Mouse (Mus musculus): ENCODE data around the gene Tshz2. TPM values are rescaled to one million over a fixed set of nuclear protein-coding genes. Genes with fewer than 3 reads are reported as not detected.
A peak's percentile ranks its signal among the peaks of the same experiment; 100 is the strongest.

The Tshz2 gene
- total RNA-seq, 2 experiments from 2014 or later: 39.5 to 51.4 TPM

DNA sequence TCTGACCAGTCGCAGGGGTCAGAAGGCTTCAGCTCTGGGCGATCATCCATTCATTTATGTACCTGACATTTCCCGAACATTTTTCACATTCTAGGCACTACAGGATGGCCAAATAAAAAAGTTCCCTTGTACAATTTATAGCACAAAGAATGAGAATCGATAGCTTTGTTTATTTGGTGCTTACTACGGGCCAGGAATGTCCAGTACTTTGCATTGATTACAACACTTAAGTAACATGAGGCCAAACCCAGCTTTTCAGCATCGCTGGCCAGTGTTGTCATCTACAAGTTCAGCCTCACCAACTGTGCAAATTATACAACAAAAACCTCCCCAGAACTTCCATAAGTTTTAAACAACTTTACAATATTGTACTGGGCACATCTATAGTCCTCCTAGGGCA, 315.3 kb downstream of the Tshz2 start:
- no peak for DNase-seq

DNA sequence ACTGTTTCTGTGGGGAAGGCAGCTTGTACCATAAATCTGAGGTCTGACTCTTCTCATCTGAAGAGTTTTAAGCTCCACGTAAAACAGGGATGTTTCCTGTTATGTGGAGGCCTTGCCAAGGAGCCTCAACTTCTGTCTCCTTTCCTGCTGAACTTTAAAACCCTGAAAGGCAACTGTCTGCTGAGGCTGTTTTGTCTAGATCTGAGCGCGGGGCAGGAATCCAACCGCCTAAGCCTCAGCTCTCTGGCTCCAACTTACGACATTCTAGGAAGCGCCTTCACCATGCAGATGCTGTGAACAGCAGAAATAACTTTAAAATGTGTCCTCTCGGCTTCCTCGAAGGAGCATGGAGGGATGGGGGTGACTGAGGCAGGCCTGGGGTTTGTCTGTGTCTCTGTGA, 318.2 kb downstream of the Tshz2 start:
- no peak for DNase-seq

DNA sequence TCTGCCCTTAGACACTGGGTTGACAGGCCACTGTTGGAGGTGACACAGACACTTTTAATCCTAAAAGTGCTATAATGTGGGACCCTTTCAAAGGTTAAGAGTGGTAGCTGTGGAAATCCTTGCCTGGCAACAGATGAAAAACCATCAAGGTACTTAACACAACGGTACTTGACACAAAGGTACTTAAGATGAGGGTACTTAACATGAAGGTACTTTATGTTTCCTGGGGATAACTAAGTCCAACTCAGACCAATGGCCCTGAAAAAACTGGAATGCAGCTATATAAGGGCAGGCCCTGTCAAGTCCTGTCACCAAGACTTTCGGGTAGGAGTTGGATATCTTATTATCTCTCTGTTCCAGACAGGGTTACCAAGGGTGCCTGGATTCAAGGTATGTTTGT, 320.2 kb downstream of the Tshz2 start:
- DNase-seq: no peak

DNA sequence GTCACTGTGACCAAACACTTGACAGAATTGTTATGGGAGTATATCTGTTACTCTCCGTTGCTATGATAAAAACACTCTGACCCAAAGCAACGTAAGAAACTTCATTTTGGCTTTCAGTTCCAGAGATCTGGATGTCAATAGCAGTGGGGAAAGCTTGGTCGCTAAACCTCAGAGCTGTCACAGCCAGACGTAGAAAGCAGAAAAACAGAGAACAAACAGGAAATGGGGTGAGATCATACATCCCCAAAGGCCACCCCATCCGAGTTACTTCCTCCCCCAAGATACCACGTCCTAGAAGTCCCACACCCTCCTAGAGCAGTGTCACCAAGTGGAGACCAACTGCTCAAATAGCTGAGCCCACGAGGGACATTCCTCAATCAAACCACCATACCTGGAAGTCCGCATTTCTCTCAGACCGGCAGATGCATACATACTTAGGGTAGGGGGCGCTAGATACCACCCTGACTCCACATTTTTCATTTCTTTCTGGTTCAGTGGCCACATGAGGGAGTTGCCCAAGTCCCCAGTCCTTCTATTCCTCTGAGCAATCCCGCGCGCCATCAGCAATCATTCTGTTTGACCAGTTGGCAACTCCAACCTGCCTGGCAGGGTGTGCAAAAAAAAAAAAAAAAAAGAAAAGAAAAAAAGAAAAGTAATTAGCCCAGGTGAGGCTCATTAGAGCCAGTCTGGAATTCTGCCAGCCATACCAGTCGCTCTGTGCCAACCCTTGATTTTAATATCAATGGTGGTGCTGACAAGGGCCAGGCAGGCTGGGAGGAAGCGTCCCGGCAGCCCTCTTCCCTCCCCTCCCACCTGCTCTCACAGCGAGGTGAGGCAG, 326.1 kb downstream of the Tshz2 start:
- no peak for DNase-seq

DNA sequence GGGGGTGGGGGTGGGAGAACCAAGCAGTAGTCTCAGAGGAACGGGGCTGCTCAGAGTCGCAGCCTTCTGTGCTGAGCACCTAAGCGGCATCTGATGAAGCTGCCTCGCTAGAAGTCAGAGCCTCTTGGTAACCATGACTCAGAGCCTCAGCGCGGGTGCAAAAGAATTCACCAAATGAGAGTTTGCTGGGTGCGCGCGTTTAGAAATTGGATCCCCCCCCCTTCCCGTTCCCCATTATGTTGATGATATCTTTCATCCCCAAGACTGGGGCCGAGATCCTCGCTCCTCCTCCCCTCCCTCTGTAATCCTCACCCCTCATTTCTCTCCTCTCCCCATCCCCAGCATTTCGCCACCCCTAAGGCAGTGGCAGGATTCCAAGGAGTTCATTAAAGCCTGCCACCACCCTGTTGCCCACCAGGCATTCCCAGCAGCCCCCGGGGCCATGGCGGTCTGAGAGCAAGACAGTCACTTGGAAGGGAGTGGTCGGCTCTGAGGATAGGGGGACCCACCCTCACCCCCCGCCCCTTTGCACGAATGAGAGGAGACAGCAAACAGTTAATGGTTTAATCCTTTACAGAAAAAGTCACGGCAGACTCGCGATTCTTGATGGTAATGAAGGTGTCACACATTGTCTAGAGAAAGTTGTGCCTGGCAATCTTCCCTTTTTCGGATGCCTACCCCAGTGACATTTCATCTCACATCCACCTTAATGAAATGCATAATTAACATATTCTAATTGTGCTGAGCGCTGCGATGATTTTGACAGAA, 328.8 kb downstream of the Tshz2 start:
- no peak for DNase-seq

DNA sequence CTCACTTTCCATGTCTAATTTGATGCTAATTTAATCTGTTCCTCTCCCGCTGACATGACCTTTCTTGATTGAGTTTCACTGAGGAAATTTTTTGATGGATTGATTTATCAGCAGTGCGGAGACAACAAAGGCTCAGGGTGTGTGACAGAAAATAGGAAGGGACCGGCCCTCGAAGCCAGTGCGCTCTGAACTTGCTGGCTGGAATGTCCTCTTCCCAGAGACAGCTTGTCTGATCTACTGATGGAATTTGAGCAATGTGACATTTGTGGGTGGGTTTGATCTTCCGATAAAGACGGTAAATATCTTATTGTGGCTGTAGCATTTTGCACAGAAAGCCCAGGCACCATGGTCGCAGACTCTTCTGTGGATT, 329.4 kb downstream of the Tshz2 start:
- no peak for DNase-seq

DNA sequence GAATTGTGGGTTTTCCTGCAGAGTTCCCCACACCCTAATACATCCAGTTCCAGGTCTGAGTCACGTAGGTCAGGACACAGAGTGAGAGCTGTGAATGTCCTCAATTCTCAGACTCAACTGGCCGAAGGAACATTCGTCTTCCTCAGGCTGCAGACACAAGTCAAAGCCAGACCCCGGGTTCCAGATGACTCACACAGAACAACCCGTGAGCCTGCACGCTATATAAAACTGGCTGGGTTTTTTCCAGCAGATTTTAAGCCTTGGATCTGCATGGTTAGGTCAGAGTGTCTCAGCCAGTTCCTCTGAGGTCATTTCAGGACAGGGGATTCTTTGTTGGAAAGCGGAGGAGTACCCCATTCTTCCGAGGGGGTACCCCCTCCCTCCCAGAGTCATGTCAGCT, 330.0 kb downstream of the Tshz2 start:
- DNase-seq: peak; percentile 35 to 58

DNA sequence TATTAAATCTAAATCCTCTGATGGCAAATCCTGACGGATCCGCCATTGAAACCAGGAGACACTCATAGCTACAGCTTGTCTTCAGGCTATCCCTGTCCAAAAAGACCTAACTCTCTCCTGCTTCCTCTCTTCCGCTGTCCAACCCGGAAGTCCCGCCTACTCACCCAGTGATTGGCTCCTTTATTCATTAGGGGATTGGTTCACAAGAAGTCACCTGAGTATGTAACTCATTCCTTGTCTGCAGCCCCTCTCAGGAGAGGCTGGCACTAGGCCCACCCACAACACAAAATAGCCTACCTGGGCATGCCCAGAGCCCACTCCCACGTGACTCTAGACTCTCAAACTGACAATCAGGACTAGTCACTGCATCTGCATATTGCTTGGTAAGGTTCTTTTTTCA, 337.7 kb downstream of the Tshz2 start:
- no peak for DNase-seq

DNA sequence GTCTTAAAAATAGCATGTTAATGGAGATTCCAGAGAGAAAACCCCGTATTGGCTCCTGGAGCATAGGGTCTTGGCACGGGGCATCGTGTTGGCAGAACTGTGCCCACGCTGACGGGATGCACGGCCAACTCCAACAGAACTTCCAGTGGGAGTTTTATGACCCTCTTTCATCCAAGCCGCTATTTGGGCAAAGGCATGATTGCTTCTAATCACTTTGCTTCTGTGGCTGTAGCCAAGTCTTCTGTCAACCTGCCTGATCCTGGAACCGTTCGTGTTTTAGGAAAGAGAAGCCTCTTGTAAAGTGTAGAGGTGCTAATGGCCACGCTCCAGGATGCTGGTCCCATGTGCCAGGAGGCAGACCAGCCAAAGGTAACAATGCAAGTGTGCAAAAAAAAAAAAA, 350.1 kb downstream of the Tshz2 start:
- DNase-seq: no peak

DNA sequence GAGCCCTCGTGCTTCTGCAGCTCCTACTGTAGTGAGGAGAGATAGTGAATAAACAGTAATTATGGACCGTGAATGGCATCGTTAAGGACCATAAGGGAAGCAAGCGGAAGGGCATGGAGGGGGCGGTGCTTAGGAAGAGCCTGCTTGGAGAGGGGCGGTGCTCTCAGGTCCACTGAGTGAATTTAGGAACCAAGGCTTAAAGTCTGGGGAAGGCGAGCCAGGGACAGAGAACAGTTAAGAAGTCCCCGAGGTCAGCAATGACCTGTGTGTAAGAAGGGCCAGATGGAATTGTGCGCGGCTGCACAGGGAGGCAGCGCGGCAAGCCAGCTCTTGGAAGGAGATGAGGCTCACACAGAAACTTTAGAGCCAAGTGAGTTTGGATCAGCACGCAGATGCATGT, 354.4 kb downstream of the Tshz2 start:
- DNase-seq: no peak

DNA sequence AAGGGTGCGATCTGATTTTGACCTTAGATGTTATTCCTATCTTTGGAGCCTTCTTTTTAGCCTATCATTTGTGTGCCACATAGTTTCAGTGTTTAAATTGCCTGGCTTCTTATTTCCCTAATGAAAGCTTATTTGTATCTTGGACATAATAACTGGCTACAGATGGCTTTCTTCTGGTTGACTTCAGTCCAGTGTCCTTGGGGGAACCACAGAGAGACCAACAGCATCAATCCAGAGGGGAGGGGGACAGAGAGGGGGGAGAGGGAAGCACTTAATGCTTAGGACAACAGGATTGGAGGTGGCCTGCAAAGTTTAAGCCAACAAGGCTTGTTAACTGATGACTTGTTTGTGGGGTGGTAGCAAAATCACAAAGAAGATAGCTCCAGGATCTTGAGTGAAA, 356.4 kb downstream of the Tshz2 start:
- no peak for DNase-seq

DNA sequence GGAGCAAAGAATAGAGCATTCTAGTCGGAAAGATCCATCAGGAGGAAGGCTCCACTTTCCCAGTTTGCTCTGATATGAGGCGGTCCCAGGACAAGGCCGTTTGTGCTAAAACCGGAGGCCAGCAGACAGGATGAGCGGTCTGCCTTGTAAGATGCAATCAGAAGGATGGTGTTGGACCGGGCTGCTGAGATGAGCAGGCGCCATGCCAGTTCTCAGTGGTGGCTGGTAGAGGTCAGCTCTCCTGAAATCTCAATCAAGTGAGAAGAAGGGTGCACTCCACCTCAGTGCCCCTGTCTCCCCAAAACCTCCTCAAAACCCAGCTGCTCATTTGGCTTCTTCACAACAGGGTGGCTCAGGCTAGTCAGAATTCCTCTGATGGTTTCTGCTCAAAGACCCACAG, 358.2 kb downstream of the Tshz2 start:
- no peak for DNase-seq

DNA sequence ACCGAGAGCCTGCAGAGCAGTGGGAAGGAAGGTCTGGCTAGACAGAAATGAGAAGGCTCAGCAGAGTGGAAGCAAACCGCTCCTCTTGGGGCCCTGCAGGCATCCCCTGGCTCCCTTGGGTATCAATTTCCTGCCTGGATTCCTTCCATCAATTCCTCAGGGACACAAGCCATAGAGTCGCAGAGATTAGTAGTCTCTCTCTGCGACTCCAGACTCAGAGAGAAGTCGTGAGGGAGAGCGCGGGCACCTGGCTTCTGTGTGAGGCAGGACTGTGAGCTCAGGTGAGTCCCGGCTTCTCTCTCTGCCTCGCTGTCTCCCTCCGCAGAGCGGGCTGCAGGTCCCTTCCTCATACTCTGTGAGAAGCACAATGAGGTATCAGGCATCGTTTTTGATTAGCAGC, 363.2 kb downstream of the Tshz2 start:
- no peak for DNase-seq

DNA sequence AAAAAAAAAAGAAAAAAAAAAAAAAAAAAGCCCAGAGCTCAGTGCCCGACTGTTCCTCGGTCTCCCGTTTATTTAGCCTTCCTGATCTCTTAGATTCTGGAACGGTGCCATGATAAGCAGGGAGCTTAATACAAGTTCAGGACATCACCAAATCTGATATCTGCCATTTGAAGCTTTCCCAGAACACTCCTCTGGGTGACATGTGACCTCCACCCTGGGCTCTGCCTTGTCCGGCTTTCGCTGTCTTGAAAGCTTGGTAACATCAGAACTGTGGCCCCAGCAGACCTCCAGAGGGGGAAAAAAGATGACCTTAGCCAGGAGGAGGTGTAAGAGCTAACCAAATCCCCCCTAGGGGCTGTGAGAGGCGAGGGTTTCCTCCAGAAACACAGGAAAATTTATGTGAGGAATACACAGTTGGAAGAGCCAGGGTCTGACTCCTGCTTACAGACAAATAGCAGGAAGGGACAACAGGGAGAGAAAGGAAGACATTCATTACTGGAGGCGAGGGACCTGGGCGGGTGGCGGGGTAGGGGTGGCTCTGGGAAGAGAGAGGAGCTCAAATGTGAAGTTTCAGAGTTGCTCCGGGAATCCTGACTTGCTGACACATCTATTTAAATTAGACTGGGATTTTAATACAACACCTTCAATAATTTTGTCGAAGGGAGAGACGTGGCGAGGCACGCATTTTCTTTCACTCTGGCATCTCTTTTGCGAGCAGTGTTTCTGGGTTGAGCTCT, 363.9 kb downstream of the Tshz2 start:
- DNase-seq: peak in 1 of 2 experiments; percentile 33

DNA sequence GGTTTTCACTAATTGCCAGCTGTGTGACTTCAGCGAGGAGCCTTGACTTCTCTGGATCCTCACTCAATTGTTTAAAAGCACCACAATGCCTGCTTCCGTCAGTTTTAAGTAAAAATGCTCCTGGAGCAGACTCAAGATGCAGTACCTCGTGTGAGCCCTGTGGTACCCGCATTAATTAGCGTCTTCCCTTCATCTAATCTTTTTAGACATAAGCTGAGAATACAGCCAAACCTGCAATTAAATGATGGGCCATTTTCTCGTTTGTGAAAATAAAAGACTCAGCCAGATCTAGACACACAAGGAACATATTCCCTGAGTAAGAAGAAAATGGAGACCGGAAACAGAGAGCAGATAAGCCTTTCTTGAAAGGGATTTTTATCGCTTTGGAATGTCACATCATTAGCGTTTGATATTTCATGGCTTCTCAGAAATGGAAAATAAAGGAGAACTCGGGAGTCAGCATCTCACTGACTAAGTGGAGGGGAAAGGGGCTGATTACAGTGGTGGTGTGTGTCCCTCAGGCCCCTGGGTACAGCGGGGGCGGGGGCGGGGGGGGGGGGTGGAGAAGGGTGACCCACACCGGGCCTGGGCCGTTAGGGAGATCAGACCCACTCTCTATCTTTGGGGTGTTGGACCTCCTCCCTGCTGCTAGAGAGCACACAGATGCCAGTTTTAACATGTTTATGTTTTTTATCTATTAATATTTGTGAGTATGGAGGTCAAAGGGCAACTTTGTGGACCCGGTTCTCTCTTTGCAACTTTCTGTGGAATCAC, 364.6 kb downstream of the Tshz2 start:
- DNase-seq: no peak

DNA sequence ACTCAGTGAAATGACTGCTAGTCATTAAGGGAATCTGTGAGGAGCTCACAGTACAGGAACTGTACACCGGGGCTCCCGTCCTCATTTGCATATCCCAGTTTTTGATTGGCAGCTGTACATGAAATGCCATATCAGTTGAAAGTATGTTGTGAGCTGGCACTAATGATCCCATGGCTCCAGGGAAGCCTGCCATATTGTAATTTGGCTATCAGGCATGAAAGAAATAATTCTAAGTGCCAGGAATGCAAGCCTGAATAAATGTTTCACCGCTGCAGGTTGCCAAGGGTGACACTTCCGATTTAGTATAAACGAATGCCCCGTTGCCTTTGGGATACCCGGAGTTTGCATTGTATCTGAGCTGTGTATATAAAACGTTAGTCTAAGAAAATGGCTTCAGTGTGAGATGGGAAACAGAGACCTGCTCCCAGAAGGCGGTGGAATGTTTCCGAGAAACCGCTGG, 366.1 kb downstream of the Tshz2 start:
- no peak for DNase-seq

DNA sequence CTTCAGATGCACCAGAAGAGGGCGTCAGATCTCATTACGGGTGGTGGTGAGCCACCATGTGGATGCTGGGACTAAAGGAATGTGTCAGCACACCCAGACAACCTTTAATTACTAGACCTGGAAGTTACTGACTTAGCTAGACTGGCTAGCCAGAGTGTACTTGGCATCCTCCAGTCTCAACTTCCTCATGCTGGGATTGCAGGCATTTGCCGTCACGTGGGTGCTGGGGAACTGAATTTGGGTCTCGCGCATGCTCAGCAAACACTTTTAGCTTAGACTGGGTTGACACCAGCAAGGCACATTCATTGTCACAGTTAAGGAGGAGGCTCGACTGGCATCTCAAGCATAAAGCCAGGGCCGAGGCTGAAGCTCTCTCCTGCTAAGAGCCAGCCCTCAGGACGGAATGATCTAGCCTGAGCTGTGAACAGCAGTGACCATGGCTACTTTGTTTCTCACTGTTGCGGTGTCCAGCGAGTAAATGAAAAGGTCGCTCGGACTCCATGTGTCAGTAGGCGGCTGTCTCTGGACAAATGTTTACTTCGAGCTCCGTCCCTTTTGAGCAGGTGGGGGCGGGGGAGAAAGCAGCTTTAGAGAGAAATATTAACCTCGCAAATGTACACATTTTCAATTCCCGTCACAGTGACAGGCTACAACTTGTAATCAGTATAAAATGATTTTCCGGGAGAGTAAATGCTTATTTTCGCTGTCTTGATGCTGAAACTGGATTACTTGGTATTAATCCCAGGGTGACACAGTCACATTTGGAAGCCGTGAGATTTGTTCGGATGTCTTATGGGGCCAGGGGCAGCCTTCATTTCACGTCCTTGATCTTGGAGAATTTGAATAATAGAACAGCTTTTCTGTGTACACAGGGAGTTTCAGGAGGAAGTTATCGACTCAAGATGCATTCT, 370.0 kb downstream of the Tshz2 start:
- peak in 1 of 2 experiments; percentile 38 for DNase-seq

DNA sequence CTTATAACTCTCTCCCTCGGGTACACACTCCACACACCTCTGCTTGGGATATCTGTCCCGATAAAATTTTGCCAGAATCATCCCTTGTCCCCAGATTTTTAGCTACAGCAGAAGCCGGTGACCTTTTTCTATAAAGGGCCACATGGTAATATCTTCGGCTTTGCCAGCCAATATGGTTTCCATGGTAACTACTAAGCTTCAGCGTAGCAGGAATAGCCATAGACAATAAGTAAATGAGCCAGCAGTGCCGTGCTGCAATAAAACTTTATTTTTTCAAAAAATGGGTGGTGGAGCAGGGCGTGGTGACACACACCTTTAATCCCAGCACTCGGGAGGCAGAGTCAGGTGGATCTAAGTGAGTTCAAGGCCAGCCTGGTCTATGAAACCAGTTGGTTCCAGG, 370.9 kb downstream of the Tshz2 start:
- DNase-seq: no peak

DNA sequence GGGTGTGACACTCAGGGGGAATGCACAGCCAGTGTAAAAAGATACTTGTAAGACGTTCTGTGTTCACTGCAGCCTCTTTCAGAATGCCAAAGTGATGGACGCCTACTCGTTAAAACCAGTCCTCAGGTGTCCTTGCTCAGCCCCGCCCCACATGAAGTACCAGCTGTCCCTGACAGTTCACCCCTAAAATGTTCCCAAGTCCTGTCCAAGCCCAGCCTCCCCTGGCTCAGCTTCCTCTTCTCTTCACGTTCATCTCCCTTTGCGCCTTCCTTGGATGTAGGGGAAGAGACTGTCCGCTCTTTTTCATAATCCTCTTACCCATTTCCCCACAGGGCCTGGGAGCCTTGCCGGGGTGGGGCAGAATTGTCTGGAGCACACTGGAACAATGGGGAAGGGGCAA, 374.0 kb downstream of the Tshz2 start:
- peak in 1 of 2 experiments; percentile 21 for DNase-seq

DNA sequence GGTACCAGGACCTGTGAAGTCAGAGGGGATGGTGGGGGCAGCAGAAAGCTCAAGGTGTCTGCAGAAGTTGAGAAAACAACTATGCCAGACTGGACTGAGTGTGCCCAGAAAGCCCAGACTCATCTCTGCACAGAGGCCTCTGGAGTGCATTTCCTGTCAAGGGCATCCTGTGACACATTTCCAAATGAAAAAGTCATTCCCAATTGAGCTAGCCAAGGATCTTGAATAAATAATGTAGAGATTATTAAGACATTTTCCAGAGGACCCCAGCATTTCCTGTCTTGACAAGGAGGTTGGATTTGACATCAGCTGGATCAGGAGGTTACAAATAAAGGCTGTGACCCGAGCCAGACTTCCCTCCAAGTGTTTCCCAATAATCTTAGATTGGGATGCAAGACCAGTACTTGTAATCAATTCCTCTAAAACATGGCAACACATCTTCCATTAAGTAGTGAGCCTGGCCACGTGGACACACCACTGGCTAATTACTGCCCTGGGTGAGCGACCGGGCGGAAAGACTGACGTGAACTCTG, 374.7 kb downstream of the Tshz2 start:
- DNase-seq: peak; percentile 34 to 35

DNA sequence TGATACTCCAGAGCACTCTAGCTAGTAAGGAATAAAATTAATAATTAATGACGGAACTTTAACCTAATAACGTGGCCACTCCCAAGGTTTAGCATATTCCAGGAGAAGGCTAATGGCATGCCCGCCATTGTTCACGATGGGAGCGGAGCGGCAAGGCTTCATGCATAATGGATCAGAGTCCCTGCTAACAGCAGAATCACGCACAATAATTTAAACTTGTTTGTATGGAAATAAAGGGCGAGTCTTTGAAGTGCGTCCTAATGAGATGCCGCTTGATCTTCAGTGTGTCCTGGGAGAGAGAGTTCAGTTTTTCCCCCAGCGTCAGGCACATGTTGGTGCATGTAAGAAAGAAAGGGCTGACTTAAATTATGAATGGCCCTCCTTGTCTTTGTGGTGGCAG, 376.9 kb downstream of the Tshz2 start:
- DNase-seq: no peak
